Mouse (Mus musculus): Measurements from ENCODE around the gene Ica1.

- TF ChIP-seq POLR2A (IDR thresholded peaks at IDR 0.05; ENCODE audit: borderline replicate concordance, extremely low read depth, insufficient read depth, insufficient read length, poor library complexity, severe bottlenecking) (no peak), CTCF (IDR thresholded peaks at IDR 0.05; ENCODE audit: borderline replicate concordance, extremely low read depth, insufficient read depth, insufficient read length) (no peak)
Measured at GRCm38 (mm10) chr6:8649295-8649865, 128.9 kb downstream of the Ica1 start.

Measured in brain, embryonic 14.5 days (tissue).